Mouse (Mus musculus): ENCODE data around the gene Krt27. TPM values are rescaled to one million over a fixed set of nuclear protein-coding genes. Genes with fewer than 3 reads are reported as not detected.

Gene Krt27
- polyA plus RNA-seq, 1 experiment: not detected

- H3K4me3 ChIP-seq (ENCODE audit: control insufficient read depth, low read depth, low read length): no peak overlapping the region
- TF ChIP-seq CTCF (IDR thresholded peaks at IDR 0.05; ENCODE audit: control insufficient read depth, insufficient read depth, insufficient replicate concordance, low read depth, low read length) (no peak), POLR2A (IDR thresholded peaks at IDR 0.05; ENCODE audit: control insufficient read depth, low read depth, low read length) (no peak)
- no peaks in the 10 kb centered on the region for H3K36me3 ChIP-seq (ENCODE audit: control insufficient read depth, insufficient read depth, low read length)
Measured at GRCm38 (mm10) chr11:99391375-99391774, 40.5 kb upstream of the Krt27 start.

GRCm38 (mm10) chr11:99390866-99391265 lies 40.0 kb upstream of the Krt27 start:
- no peaks in the 10 kb centered on the region for H3K36me3 ChIP-seq (ENCODE audit: control insufficient read depth, insufficient read depth, low read length)
- no peak overlapping the region for H3K27ac ChIP-seq (ENCODE audit: control insufficient read depth, insufficient read depth, low read depth, low read length)
- no peaks in the 10 kb centered on the region; the same call in 1 of the 2 replicates for H3K4me1 ChIP-seq (ENCODE audit: control insufficient read depth, insufficient read depth, low read length)
- H3K27me3 ChIP-seq (ENCODE audit: control insufficient read depth, insufficient read depth, low read length): no peaks in the 10 kb centered on the region
- TF ChIP-seq POLR2A (IDR thresholded peaks at IDR 0.05; ENCODE audit: control insufficient read depth, low read depth, low read length) (no peak), CTCF (IDR thresholded peaks at IDR 0.05; ENCODE audit: control insufficient read depth, insufficient read depth, insufficient replicate concordance, low read depth, low read length) (no peak)
- no peak overlapping the region for H3K4me3 ChIP-seq (ENCODE audit: control insufficient read depth, low read depth, low read length)

More at GRCm38 (mm10) chr11:99391375-99391774, 40.5 kb upstream of the Krt27 start:
- H3K27me3 ChIP-seq (ENCODE audit: control insufficient read depth, insufficient read depth, low read length): no peaks in the 10 kb centered on the region
- H3K4me1 ChIP-seq (ENCODE audit: control insufficient read depth, insufficient read depth, low read length): no peaks in the 10 kb centered on the region; the same call in 1 of the 2 replicates
- H3K27ac ChIP-seq (ENCODE audit: control insufficient read depth, insufficient read depth, low read depth, low read length): no peak overlapping the region

GRCm38 (mm10) chr11:99389264-99389663 lies 38.4 kb upstream of the Krt27 start, which contains the start of gene Krt10:
TSS of gene Krt10 (minus strand) at chr11:99389364.
- H3K27ac ChIP-seq (ENCODE audit: control insufficient read depth, insufficient read depth, low read depth, low read length): no peak within 1 kb of the TSS
- H3K4me3 ChIP-seq (ENCODE audit: control insufficient read depth, low read depth, low read length): no peak within 1 kb of the TSS
- no peaks in the 10 kb centered on the region for H3K36me3 ChIP-seq (ENCODE audit: control insufficient read depth, insufficient read depth, low read length)
- TF ChIP-seq CTCF (IDR thresholded peaks at IDR 0.05; ENCODE audit: control insufficient read depth, insufficient read depth, insufficient replicate concordance, low read depth, low read length): no peak
- no peak for TF ChIP-seq POLR2A (IDR thresholded peaks at IDR 0.05; ENCODE audit: control insufficient read depth, low read depth, low read length)
- no peaks in the 10 kb centered on the region for H3K27me3 ChIP-seq (ENCODE audit: control insufficient read depth, insufficient read depth, low read length)
- no peaks in the 10 kb centered on the region; the same call in 1 of the 2 replicates for H3K4me1 ChIP-seq (ENCODE audit: control insufficient read depth, insufficient read depth, low read length)

GRCm38 (mm10) chr11:99388661-99389060 lies 37.8 kb upstream of the Krt27 start:
- H3K27ac ChIP-seq (ENCODE audit: control insufficient read depth, insufficient read depth, low read depth, low read length): no peak overlapping the region
- no peaks in the 10 kb centered on the region for H3K36me3 ChIP-seq (ENCODE audit: control insufficient read depth, insufficient read depth, low read length)
- no peaks in the 10 kb centered on the region for H3K27me3 ChIP-seq (ENCODE audit: control insufficient read depth, insufficient read depth, low read length)
- no peaks in the 10 kb centered on the region; the same call in 1 of the 2 replicates for H3K4me1 ChIP-seq (ENCODE audit: control insufficient read depth, insufficient read depth, low read length)
- H3K4me3 ChIP-seq (ENCODE audit: control insufficient read depth, low read depth, low read length): no peak overlapping the region
- TF ChIP-seq POLR2A (IDR thresholded peaks at IDR 0.05; ENCODE audit: control insufficient read depth, low read depth, low read length) (no peak), CTCF (IDR thresholded peaks at IDR 0.05; ENCODE audit: control insufficient read depth, insufficient read depth, insufficient replicate concordance, low read depth, low read length) (no peak)

GRCm38 (mm10) chr11:99385813-99386721 lies 35.2 kb upstream of the Krt27 start:
- Histone ChIP-seq H3K27ac (ENCODE audit: control insufficient read depth, insufficient read depth, low read depth, low read length) (peak overlapping the region; percentile 96), H3K4me3 (ENCODE audit: control insufficient read depth, low read depth, low read length) (peak overlapping the region; percentile 94)

GRCm38 (mm10) chr11:99379568-99379967 lies 28.7 kb upstream of the Krt27 start:
- H3K27me3 ChIP-seq (ENCODE audit: control insufficient read depth, insufficient read depth, low read length): no peaks in the 10 kb centered on the region
- no peaks in the 10 kb centered on the region for H3K36me3 ChIP-seq (ENCODE audit: control insufficient read depth, insufficient read depth, low read length)
- no peak overlapping the region for H3K27ac ChIP-seq (ENCODE audit: control insufficient read depth, insufficient read depth, low read depth, low read length)
- peaks cover 2% of the 10 kb centered on the region for H3K4me1 ChIP-seq (ENCODE audit: control insufficient read depth, insufficient read depth, low read length)
- H3K4me3 ChIP-seq (ENCODE audit: control insufficient read depth, low read depth, low read length): no peak overlapping the region
- TF ChIP-seq CTCF (IDR thresholded peaks at IDR 0.05; ENCODE audit: control insufficient read depth, insufficient read depth, insufficient replicate concordance, low read depth, low read length): peak; percentile 83; the same call in 1 of the 2 replicates
- no peak for TF ChIP-seq POLR2A (IDR thresholded peaks at IDR 0.05; ENCODE audit: control insufficient read depth, low read depth, low read length)

More at GRCm38 (mm10) chr11:99385813-99386721, 35.2 kb upstream of the Krt27 start:
- no peaks in the 10 kb centered on the region for H3K27me3 ChIP-seq (ENCODE audit: control insufficient read depth, insufficient read depth, low read length)
- H3K36me3 ChIP-seq (ENCODE audit: control insufficient read depth, insufficient read depth, low read length): no peaks in the 10 kb centered on the region
- H3K4me1 ChIP-seq (ENCODE audit: control insufficient read depth, insufficient read depth, low read length): no peaks in the 10 kb centered on the region; the same call in 1 of the 2 replicates
- peak; percentile 80 for TF ChIP-seq POLR2A (IDR thresholded peaks at IDR 0.05; ENCODE audit: control insufficient read depth, low read depth, low read length)
- TF ChIP-seq CTCF (IDR thresholded peaks at IDR 0.05; ENCODE audit: control insufficient read depth, insufficient read depth, insufficient replicate concordance, low read depth, low read length): no peak

GRCm38 (mm10) chr11:99374803-99375202 lies 23.9 kb upstream of the Krt27 start, which contains the start of gene Krt28:
TSS of gene Krt28 (minus strand) at chr11:99374903.
- no peak for TF ChIP-seq POLR2A (IDR thresholded peaks at IDR 0.05; ENCODE audit: control insufficient read depth, low read depth, low read length)
- no peak for TF ChIP-seq CTCF (IDR thresholded peaks at IDR 0.05; ENCODE audit: control insufficient read depth, insufficient read depth, insufficient replicate concordance, low read depth, low read length)
- Histone ChIP-seq H3K36me3 (ENCODE audit: control insufficient read depth, insufficient read depth, low read length) (no peaks in the 10 kb centered on the region), H3K27me3 (ENCODE audit: control insufficient read depth, insufficient read depth, low read length) (no peaks in the 10 kb centered on the region), H3K4me3 (ENCODE audit: control insufficient read depth, low read depth, low read length) (peak within 1 kb of the TSS; percentile 1; the same call in 1 of the 2 replicates), H3K27ac (ENCODE audit: control insufficient read depth, insufficient read depth, low read depth, low read length) (no peak within 1 kb of the TSS), H3K4me1 (ENCODE audit: control insufficient read depth, insufficient read depth, low read length) (peaks cover 15% of the 10 kb centered on the region)

Data from testis, adult 2 months (tissue).